Mouse (Mus musculus) MEL (cell line): ENCODE data around the gene Otop3. TPM values are rescaled to one million over a fixed set of nuclear protein-coding genes. Genes with fewer than 3 reads are reported as not detected.
A peak's percentile ranks its signal among the peaks of the same experiment; 100 is the strongest.

Experiments
- DNase-seq: peaks from one replicate; pipeline ENCODE4 v3.0.0; 2011; ENCODE audit warnings: low read depth, low spot score
- H3K27ac ChIP-seq: 2 replicates; pipeline ENCODE4 v1.5.1; 2012; ENCODE audit warnings: low read depth, mild to moderate bottlenecking, control low read depth, low read length, moderate library complexity; ENCODE audit not compliant: control insufficient read depth
- H3K27me3 ChIP-seq, 2 experiments: fragments of 150-350 bp in 1 of 2; sonication (generic) in 1 of 2; 2 replicates each; pipeline ENCODE4 v1.6.1; 2012; ENCODE audit warnings: low read length in 2 of 2, mild to moderate bottlenecking in 2 of 2, improper control_type of control experiment in 1 of 2, moderate library complexity in 1 of 2; ENCODE audit not compliant: insufficient read depth in 2 of 2, control insufficient read depth in 1 of 2
- H3K36me3 ChIP-seq, 2 experiments: 2 replicates each; pipeline ENCODE4 v1.6.1; 2012 to 2014; ENCODE audit warnings: low read length in 2 of 2, improper control_type of control experiment in 1 of 2, inconsistent platforms in 1 of 2, mild to moderate bottlenecking in 1 of 2; ENCODE audit not compliant: insufficient read depth in 2 of 2, control insufficient read depth in 1 of 2
- H3K4me1 ChIP-seq, 2 experiments: fragments of 150-350 bp in 1 of 2; sonication (generic) in 1 of 2; 2 replicates each; pipeline ENCODE4 v1.6.1; 2012; ENCODE audit warnings: low read length in 2 of 2, improper control_type of control experiment in 1 of 2, mild to moderate bottlenecking in 1 of 2; ENCODE audit not compliant: insufficient read depth in 2 of 2, control insufficient read depth in 1 of 2
- H3K4me3 ChIP-seq, 2 experiments: fragments of 150-350 bp in 1 of 2; sonication (generic) in 1 of 2; 2 replicates each; pipeline ENCODE4 v1.5.1; 2012; ENCODE audit warnings: low read depth in 2 of 2, low read length in 2 of 2, mild to moderate bottlenecking in 2 of 2, moderate library complexity in 2 of 2, control low read depth in 1 of 2, improper control_type of control experiment in 1 of 2; ENCODE audit not compliant: control insufficient read depth in 1 of 2, insufficient read depth in 1 of 2
- H3K79me2 ChIP-seq: 2 replicates; pipeline ENCODE4 v1.6.1; 2012; ENCODE audit warnings: mild to moderate bottlenecking, low read length, moderate library complexity; ENCODE audit not compliant: control insufficient read depth, poor library complexity, insufficient read depth
- H3K9ac ChIP-seq: 2 replicates; pipeline ENCODE4 v1.6.1; 2012; ENCODE audit warnings: low read depth, mild to moderate bottlenecking, control low read depth, low read length, moderate library complexity; ENCODE audit not compliant: control insufficient read depth, poor library complexity, severe bottlenecking
- H3K9me3 ChIP-seq: fragments of 150-350 bp; sonication (generic); replicated peaks from 2 replicates; pipeline ENCODE4 v1.6.1; 2012; ENCODE audit warnings: mild to moderate bottlenecking, low read length, improper control_type of control experiment, moderate library complexity; ENCODE audit not compliant: insufficient read depth
- BHLHE40 ChIP-seq: IDR thresholded peaks from 2 replicates; pipeline ENCODE4 v1.6.1; 2012; ENCODE audit warnings: low read depth, mild to moderate bottlenecking, inconsistent platforms, low read length, improper control_type of control experiment, borderline replicate concordance
- CHD1 ChIP-seq: IDR thresholded peaks from 2 replicates; pipeline ENCODE4 v1.6.1; 2012; ENCODE audit warnings: low read depth, mild to moderate bottlenecking, inconsistent platforms, low read length, improper control_type of control experiment
- CTCF ChIP-seq, 3 experiments: IDR thresholded peaks in 2 of 3; conservative IDR thresholded peaks in 1 of 3; 2 replicates each; pipeline ENCODE4 v1.5.1; 2011 to 2012; ENCODE audit warnings: low read length in 3 of 3, low read depth in 2 of 3, mild to moderate bottlenecking in 2 of 3, improper control_type of control experiment in 1 of 3, inconsistent platforms in 1 of 3, mixed read lengths in 1 of 3, moderate library complexity in 1 of 3; ENCODE audit not compliant: control insufficient read depth in 1 of 3, insufficient read depth in 1 of 3, poor library complexity in 1 of 3, severe bottlenecking in 1 of 3
- E2F4 ChIP-seq: IDR thresholded peaks from 2 replicates; pipeline ENCODE4 v1.6.1; 2011; ENCODE audit warnings: low read depth, low read length, improper control_type of control experiment, borderline replicate concordance
- GATA1 ChIP-seq: IDR thresholded peaks from 2 replicates; pipeline ENCODE4 v1.6.1; 2011; ENCODE audit warnings: low read depth, low read length, improper control_type of control experiment
- JUND ChIP-seq: IDR thresholded peaks from 2 replicates; pipeline ENCODE4 v1.6.1; 2011; ENCODE audit warnings: low read depth, mild to moderate bottlenecking, improper control_type of control experiment, low read length
- MAX ChIP-seq: IDR thresholded peaks from 2 replicates; pipeline ENCODE4 v1.6.1; 2011; ENCODE audit warnings: low read length, improper control_type of control experiment
- MEF2A ChIP-seq: IDR thresholded peaks from 2 replicates; pipeline ENCODE4 v1.6.1; 2014; ENCODE audit warnings: low read depth, mild to moderate bottlenecking, inconsistent platforms, low read length, improper control_type of control experiment; ENCODE audit not compliant: poor library complexity, insufficient replicate concordance, severe bottlenecking; ENCODE audit errors: extremely low read depth
- MXI1 ChIP-seq: IDR thresholded peaks from 2 replicates; pipeline ENCODE4 v1.6.1; 2011; ENCODE audit warnings: mild to moderate bottlenecking, low read depth, low read length, improper control_type of control experiment
- MYB ChIP-seq: IDR thresholded peaks from 2 replicates; pipeline ENCODE4 v1.6.1; 2011; ENCODE audit warnings: mild to moderate bottlenecking, low read depth, low read length, improper control_type of control experiment
- RAD21 ChIP-seq: IDR thresholded peaks from 2 replicates; pipeline ENCODE4 v1.6.1; 2011; ENCODE audit warnings: mild to moderate bottlenecking, low read depth, low read length, improper control_type of control experiment
- SMC3 ChIP-seq: IDR thresholded peaks from 2 replicates; pipeline ENCODE4 v1.6.1; 2011; ENCODE audit warnings: low read depth, low read length, improper control_type of control experiment
- TAL1 ChIP-seq: IDR thresholded peaks from 2 replicates; pipeline ENCODE4 v1.6.1; 2012; ENCODE audit warnings: mild to moderate bottlenecking, inconsistent platforms, low read length, moderate library complexity, mixed read lengths
- ZC3H11A ChIP-seq: IDR thresholded peaks from 2 replicates; pipeline ENCODE4 v1.6.1; 2012; ENCODE audit warnings: low read depth, mild to moderate bottlenecking, inconsistent platforms, low read length, improper control_type of control experiment
- ZNF384 ChIP-seq: IDR thresholded peaks from 2 replicates; pipeline ENCODE4 v1.6.1; 2012; ENCODE audit warnings: low read depth, mild to moderate bottlenecking, inconsistent platforms, low read length, improper control_type of control experiment
- polyA plus RNA-seq, 2 experiments: library from polyadenylated mRNA; stranded (reverse) in 1 of 2; unstranded in 1 of 2; fragments of >175 nt in 1 of 2; fragments of >200 nt in 1 of 2; gene quantifications; 2 replicates each; pipeline versions ENCODE4 v1.2.1 to v1.2.4; 2012; ENCODE audit warnings: low replicate concordance in 2 of 2, low read depth in 1 of 2; ENCODE audit not compliant: insufficient read length in 2 of 2, insufficient read depth in 1 of 2, missing spikeins in 1 of 2
- total RNA-seq: library from RNA; depleted of rRNA; stranded (reverse); fragments of 300-350 nt; gene quantifications from 2 replicates; pipeline ENCODE4 v1.2.3, GENCODE M21; 2012

The Otop3 gene
- total and polyA plus RNA-seq, 3 experiments = not detected

GRCm38 (mm10) chr11:115377854-115378253, 43.3 kb downstream of the Otop3 start:
- TF ChIP-seq CTCF (IDR thresholded peaks at IDR 0.05 in 2 of 3, conservative IDR thresholded peaks at IDR 0.05 in 1 of 3; ENCODE audit: control insufficient read depth in 1 of 3, insufficient read depth in 1 of 3, low read depth in 2 of 3, low read length in 3 of 3, poor library complexity in 1 of 3, severe bottlenecking in 1 of 3) = peak; percentile 15 to 62 (median 43); a peak in 5 of 6 replicates
- no peak for TF ChIP-seq ZC3H11A
- no peak for TF ChIP-seq MAX
- no peak for TF ChIP-seq JUND
- TF ChIP-seq E2F4 = no peak
- TF ChIP-seq GATA1 = no peak
- TF ChIP-seq RAD21 = peak; percentile 20
- no peak for TF ChIP-seq MXI1
- no peak for TF ChIP-seq MYB
- no peak for TF ChIP-seq CHD1
- Histone ChIP-seq H3K27me3 (peaks cover 3 to 7% of the 10 kb centered on the region in 2 experiments; a peak in 2 of 4 replicates), H3K79me2 (peaks cover 4% of the 10 kb centered on the region; the same call in 1 of the 2 replicates), H3K36me3 (peaks cover 0 to 3% of the 10 kb centered on the region in 2 experiments; a peak in 1 of 4 replicates), H3K27ac (no peak overlapping the region), H3K4me1 (peaks cover 6 to 12% of the 10 kb centered on the region in 2 experiments; a peak in 3 of 4 replicates), H3K9ac (no peak overlapping the region), H3K9me3 (no peaks in the 10 kb centered on the region), H3K4me3 (no peak overlapping the region)
- DNase-seq = peak; percentile 48

GRCm38 (mm10) chr11:115381276-115381675, 46.7 kb downstream of the Otop3 start:
- Histone ChIP-seq H3K79me2 (peaks cover 4% of the 10 kb centered on the region; the same call in 1 of the 2 replicates), H3K4me1 (peaks cover 14 to 27% of the 10 kb centered on the region in 2 experiments; a peak in 3 of 4 replicates), H3K4me3 (peak overlapping the region; percentile 84 to 88), H3K27ac (no peak overlapping the region), H3K36me3 (peaks cover 0 to 13% of the 10 kb centered on the region in 2 experiments; a peak in 2 of 4 replicates), H3K9me3 (no peaks in the 10 kb centered on the region), H3K27me3 (no peaks in the 10 kb centered on the region), H3K9ac (peak overlapping the region; percentile 34; the same call in 1 of the 2 replicates)
- no peak for DNase-seq
- TF ChIP-seq MEF2A (no peak), BHLHE40 (no peak), SMC3 (no peak), JUND (no peak), MAX (no peak), TAL1 (no peak), E2F4 (no peak), RAD21 (no peak), ZNF384 (no peak)
